Mouse (Mus musculus) spleen, postnatal 10 days (tissue): ENCODE data around the gene Zfp735.

Experiments used
- DNase-seq, 2 experiments: peaks; one replicate each; pipeline ENCODE4 v3.0.0; 2021 to 2022; ENCODE audit warnings: low spot score in 2 of 2

Gene Zfp735

GRCm38 (mm10) chr11:73688478-73688877, at the start of gene Zfp735:
Gene Zfp735, plus strand, starts transcription at chr11:73688778.
- DNase-seq: no peak

GRCm38 (mm10) chr11:73759115-73759514, 70.5 kb downstream of the Zfp735 start:
- DNase-seq: no peak
